Mouse (Mus musculus) kidney, adult 2 months (tissue): ENCODE results near the gene Itgb7.

Experiments used
- CTCF ChIP-seq: fragments of 200-500 bp; conservative IDR thresholded peaks from 2 replicates; pipeline ENCODE4 v1.5.1; 2011; ENCODE audit warnings: low read depth, mild to moderate bottlenecking, control low read depth, low read length, moderate library complexity, mixed read lengths; ENCODE audit not compliant: insufficient read depth, insufficient read length
- POLR2A ChIP-seq: fragments of 200-500 bp; IDR thresholded peaks from one replicate; pipeline ENCODE4 v1.6.1; 2011; ENCODE audit warnings: low read depth, low read length, control low read depth

DNA sequence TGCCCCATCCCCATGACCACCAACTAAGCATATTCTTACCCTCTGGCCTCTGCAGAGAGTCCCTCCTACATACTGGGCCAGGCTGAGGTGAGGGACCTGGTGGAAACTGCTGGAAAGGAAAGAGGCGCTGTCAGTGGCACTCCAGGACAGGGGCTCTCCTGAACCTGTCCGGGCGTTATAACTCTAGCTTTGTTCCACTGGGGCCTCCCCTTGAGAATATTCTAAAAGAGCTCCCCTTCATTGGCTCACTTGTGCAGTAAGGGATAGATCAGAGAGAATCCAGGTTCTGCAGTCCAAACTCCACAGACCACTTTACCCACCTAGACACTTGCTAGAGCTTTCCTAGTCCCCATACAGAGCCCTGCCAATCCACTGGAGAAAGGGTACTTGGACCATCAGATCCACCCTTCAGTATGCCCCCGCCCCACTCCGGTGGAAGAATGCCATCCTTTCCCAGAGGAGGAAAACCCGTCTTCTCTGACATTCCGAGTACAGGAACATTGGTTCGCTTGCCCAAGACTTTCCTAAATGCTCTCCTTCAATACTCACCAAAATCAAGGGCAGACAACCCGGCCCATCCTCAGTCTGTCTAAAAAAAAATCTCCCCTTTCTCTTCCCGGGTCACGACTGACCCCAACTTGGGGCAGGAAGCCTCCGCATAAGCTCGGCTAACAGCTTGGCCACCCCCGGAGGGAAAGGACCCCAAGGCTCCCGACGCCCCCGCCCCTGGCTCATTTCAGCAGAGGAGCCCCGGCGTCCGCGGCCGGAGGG lies 24.9 kb upstream of the Itgb7 start:
- TF ChIP-seq CTCF (no peak), POLR2A (no peak)
